Mouse (Mus musculus) heart, postnatal 0 days (tissue): ENCODE measurements around the gene Oxsr1.

Experiments
- CTCF ChIP-seq: IDR thresholded peaks from 2 replicates; pipeline ENCODE4 v1.5.1; 2016; ENCODE audit warnings: antibody characterized with exemption, control low read depth, low read depth
- EP300 ChIP-seq: IDR thresholded peaks from 2 replicates; pipeline ENCODE4 v1.6.1; 2016; ENCODE audit warnings: antibody characterized with exemption, low read depth

- TF ChIP-seq EP300 (no peak), CTCF (no peak)
These were observed 31.7 kb upstream of the Oxsr1 start for GRCm38 (mm10) chr9:119353926-119354325.
